Mouse (Mus musculus) heart, postnatal 36 days (tissue): ENCODE measurements around the gene Lipe. TPM values are rescaled to one million over a fixed set of nuclear protein-coding genes. Genes with fewer than 3 reads are reported as not detected.
"Not testable (repeated sequence)": the region's sequence is repeated elsewhere in the genome, so short reads cannot be mapped to it uniquely, and the experiment has no call there.

Source experiments
- DNase-seq, 2 experiments: peaks; one replicate each; pipeline ENCODE4 v3.0.0; 2021 to 2022
- intact Hi-C: fragments of 180-260 bp; cut with DNase I; formaldehyde crosslinking; loops from one replicate; pipeline ENCODE4 v1.15.1; 2025
- total RNA-seq, 2 experiments: library from RNA; stranded (reverse); gene quantifications; 2 replicates each; pipeline ENCODE4 v1.2.3; 2021

Lipe gene
- 10 to 100 TPM; 53.3 to 57.8 TPM for total RNA-seq

DNA sequence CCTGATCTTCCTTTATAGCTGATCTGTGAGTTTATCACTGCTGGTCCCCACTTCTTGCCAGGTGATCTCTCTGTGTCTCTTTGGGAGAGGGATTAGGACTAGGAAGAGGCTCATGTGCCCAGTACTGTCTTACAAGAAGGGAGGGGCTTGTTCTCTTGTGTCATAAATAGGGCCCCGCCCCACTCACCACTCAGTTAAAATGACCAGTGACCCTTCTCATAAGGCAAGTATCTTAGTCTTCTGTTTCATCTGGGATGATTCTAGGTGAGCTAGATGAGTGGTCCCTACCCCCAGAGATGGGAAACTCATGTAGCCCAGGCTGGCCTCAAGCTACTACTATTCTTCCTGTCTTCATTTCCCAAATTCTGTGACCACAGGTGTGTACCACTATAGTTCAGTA is at the start of gene Lipe:
Lipe (minus strand) TSS at position 101 of the 400 bp plus-strand sequence.
- intact Hi-C loops: loop anchor here (5.0 kb wide), 2 partner anchors 81 to 1081 kb away; partner anchors contain the start of genes Megf8 and Zfp94
- DNase-seq: no peak

DNA sequence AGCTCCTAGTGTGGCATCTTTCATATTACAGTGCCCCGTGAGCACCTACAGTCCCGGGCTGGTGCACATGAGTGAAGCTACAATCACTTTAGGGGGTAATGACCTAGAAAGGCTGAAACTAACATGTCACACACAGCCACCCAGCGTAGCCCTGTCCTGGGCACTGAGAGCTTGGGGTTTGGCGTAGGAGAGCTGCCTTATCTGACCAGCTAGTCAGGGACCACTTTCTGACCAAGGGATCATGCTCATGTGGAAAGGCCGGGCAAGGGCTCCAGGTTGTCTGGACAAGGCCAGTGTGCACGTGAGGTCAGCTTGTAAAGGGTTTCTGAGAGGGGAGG is 42.3 kb upstream of the Lipe start:
- intact Hi-C loops: no loop called here

DNA sequence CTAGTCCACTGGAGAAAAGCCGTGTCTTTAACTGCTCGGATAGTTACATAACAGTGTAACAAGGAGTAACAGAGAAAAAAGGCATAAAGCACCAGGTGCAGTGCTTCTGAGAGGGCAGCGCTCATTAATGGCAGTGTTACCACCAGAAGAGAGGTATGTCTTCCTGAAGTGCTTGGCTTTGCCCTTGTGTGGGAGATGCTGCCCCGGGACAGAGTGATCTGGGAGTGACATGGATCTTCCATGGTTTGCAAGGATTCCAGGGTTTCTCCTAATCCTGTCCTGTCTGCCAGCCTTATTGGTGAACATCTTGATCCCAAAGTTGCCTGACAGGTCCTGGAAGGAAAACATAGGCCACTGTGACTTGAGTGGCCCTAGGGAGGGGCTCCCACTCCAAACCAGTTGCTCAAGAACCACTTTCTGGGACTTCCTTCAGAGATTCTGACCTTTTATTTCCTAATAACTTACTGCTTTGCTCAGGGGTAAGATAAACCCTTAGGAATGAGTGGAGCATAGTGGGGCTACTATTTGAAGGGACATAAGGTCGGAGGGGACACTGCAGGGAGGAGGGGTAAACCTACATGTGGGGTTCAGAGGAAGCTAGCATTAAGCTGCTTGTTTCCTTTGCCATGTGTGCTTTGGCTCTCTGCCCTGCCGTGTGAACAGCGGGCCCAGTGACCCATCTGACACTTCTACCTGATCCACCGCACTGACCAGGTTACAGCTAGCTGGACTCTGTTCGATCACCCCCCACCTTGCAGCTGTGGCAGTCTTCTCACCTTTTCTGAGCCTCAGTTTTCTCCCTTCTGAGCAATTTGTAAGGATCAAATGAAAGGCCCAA is 41.7 kb upstream of the Lipe start:
- intact Hi-C loops: no loop called here
- no peak for DNase-seq

More for the DNA sequence above, 42.3 kb upstream of the Lipe start:
- DNase-seq: no peak

DNA sequence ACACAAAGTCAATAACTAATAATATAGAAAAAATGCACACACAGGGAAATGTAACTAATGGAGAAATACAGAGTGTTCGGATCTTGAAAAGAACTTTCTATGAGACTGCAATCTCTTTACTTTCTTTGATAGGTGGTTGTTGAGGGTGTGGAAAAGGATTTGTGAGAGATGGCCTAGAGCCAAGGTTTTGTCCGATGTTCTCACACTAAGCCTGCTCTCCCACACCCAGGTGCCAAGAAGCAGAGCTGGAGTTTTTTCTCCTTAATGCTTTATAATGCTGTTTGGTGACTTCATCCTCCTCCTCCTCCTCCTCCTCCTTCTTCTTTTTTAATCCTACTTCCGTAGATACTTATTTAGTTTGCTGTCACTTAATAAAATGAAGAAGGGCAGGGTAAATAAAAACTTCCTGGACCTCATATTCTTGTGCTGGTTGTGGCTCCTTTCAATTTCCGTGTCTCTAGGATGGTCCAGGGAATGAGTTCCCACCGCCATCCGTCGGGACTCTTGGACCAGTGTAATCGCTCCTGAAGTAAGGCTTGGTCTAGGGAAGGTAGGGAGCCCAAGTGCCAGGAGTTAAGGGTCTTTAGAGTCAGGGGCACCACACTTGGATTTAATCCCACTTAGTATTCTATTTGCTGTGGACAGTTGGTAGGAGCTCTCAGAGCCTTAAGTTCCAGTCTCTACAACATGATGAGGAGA is 40.8 kb upstream of the Lipe start:
- intact Hi-C loops: no loop called here
- no peak for DNase-seq

DNA sequence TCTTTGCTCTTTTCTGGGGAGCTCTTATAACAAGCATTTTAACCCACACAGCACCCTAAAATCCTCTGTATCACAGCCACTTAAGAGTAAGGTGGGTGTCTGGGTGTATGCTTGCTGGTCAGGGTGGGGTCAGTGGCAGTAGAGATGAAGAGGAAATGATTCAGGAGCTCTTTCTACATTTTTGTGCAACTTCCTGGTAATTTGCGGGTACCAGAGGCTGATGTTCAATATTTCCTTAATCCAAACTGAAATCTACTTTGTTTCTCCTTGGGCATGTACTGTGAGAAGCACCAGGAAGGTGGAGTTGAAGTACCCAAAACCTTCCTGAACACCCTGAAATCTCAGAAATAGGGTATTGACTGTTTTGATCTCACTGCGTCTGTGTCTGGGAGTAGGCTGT is 38.2 kb upstream of the Lipe start:
- peak in 1 of 2 experiments; percentile 25 for DNase-seq
- intact Hi-C loops: no loop called here

DNA sequence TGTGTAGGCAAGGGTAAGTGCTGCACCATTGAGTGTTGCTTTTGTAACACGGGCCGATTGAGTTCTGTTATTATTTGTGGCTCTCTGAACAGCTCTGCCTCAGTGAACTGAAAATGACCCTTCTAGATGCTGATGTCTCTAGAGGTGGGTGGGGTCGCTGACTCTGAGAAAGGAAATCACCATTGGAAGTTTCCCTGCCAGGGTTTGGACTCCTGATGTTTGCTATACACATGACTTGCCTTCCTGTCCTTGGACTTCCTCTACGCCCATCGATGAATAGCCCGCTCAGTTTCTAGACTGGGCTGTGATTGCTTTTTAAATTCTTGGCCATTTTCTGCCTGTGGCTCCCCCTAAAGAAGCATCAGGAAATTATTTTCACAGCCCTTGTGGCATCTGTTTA is 37.7 kb upstream of the Lipe start:
- intact Hi-C loops: no loop called here
- DNase-seq: peak; percentile 21 to 39

DNA sequence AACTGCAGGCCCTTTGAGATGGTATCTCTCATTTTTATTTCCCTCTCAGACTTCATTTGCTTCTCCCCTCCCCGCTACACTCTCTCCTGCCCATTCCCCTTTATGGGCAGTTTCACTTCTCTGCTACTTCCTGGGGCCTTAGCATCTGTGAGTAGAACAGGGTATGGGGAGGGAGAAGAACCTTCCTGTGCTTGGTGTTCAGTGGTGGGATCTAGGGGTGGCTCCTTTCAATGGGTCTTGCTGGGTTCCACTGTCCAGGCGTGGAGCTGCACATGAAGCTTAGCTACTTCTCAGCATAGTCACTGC is 37.0 kb upstream of the Lipe start:
- DNase-seq: no peak
- intact Hi-C loops: no loop called here

DNA sequence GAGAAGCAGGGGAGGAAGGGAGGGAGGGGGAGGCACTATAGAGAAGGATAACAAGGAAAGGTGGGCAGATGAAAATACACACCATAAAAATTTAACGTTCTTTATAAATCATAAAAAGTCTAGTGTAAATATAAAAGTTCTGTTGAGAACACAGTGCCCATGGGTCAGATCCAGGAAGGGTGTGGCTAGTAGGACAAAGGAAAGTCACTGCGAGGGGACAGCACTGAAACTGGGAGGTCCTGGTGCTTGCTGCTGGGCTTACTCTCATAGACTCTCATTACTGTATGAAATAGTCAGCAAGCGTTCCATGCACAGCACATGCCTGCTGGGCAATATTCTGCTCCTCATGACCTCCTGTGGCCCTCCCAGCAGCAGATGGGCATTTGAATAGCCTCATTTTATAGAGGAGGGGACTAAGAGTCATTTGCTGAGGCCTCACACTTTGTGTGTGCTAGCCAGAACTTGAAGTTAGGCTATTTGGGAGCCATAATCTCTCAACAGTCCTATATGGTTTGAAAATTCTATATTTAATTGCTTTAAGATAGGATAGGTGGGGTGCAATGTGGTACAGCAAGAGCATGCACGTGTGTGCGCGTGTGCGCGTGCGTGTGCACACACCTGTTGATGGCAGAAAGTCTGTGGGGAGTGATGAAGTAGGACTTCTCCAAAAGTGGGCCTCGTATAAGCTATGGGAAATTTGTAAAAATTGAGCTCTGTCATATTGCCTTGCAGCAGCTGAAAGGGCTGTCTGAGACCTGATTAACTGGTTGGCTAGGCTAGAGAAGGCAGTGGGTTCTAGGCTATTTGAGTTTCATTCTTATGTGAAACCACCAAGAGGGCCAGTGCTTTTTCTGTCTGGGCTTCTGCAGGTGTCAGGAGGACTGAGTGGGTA is 36.4 kb upstream of the Lipe start:
- intact Hi-C loops: no loop called here
- DNase-seq: no peak

DNA sequence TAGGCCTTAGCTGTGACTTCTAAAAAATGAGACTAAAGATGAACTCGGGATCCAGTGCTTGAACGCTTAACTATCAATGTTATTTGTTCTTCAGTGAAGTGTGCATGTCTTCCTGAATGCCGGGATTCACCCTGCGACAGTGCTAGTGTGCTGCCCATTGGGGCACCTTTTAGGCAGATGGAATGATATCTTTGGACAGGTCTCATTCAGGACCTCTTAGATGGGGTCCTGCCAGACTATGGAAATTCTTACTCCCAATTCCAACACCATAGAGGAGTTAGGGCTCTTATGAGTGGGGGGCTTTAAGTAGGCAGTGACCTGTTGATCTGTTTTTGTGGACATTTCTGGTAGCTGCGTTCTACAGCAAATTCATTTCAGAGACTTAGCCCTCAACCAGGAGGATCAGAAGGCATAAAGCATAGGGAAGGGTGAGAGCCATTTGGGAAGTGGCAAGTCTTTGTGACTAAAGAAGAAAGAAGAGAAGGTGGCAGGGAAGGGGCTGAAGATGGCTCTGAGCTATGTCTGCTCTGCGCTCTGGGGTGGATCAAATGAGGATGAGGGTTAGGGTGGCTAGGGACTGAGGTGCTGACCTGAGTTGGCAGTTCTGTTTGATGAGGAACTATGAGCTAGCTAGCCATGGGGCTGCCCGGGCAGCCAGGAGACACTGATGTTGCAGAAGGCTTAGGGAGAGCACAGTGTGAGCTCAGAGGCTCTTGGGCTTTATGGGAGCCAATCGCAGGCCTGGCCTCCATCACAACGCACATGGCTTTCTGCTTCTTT is 35.5 kb upstream of the Lipe start:
- DNase-seq: no peak
- intact Hi-C loops: no loop called here

DNA sequence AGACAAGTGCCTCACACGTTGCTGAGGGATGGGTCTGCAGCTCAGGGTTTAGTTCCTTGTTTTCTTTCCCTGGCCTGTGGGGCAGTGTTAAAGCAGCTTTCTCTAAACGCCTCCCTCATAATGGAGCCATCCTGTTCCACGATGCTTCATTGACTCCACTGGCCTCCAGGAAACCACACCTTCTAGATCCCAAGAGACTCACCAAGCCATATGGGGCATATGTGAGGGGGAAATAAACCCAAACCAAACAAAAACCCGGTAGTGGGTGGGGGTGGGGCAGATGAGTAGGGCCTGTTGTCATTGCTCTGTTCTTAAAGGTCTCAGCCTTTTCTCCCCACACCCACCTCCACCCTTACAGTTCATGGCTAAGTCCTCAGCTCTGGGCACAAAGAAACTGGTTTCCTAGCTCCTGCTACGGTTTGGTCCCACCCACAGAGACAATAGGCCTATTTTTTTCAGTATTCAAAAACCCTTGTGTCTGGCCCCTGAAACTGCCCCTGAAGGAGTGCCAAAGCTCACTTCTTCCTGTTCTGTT is 34.6 kb upstream of the Lipe start:
- peak in 1 of 2 experiments; percentile 44 for DNase-seq
- intact Hi-C loops: no loop called here

DNA sequence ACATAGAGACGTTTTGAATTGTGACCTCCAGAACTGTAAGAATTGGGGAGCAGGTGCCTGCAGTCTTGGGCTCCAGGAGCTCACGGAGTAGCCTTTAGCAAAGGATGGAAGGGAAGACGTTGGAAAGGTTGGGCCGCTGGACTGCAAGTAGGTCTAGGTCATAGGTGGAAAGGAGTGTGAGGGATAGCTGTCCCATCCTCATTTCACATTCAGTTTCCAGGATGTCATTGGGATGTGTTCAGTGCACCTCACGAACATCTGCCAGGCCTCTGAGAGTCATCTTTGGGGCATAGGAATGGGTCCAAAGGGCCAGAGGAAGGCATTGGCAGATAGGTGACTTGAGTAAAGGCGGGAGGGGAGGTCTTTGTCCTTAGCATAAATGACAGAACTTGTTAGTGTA is 33.9 kb upstream of the Lipe start:
- DNase-seq: no peak
- intact Hi-C loops: no loop called here

DNA sequence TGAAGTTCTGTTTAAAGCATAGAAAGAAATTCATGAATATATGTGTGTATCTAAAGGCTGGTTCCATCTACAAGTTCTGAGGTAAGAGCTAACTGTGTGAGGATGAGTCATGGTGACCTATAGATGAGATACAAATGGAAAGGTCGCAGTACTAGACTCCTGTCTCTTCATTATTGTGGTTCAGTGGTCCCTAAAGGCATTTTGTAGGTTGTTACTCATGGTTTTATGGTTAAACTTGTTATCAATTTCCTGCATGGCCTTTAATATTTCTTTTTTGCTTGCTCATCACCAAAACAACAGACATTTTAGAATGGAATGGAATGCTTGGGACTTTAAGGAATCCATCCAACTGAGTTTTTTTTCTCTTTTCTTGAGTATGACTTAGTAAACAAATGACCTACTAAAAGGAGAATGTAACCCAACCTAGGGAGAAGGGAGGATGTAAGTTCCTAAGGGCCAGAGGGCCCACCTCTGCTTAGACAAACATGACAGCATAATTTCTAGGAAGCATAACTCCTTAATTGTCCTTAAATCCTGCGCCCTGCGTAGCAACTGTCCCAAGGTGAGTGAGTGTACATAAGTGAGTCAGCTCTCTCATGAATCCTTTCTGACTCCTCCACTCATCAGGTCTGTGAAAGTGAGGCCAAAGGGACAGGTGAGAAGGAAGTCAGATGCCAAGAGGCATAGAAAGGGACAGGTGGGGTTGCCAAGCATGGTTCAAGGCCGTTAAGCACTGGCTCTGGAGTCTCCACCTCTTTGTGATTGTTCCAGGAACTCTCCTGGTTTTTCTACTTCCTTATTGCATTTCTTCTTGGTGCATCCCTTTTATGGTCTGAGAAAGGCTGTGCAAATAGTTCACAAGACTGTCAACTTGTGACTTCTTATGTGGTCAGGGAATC is 31.6 kb upstream of the Lipe start:
- intact Hi-C loops: loop anchor here (5.0 kb wide), 1 partner anchor 653 kb away; the partner anchor contains the start of gene Ceacam10
- no peak for DNase-seq

DNA sequence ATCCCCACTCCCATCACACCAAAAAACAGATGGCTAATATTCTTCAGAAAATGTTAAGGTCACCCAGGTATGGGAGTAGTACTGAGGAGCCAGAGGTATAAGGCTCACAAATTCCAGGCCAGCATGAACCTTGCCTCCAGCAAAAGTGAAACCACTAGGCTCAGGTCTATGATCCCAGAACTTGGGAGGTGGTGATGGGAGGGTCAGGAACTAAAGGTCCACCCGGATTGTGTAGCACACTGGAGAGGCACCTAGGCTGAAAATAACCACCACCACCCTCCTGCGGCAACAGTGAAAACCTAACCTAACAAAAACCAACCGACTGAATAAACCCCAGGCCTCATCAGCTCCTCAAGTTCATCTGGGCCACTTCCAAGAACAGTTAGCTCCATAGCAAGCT is 29.8 kb upstream of the Lipe start:
- no peak for DNase-seq
- intact Hi-C loops: loop anchor here (5.0 kb wide), 1 partner anchor 651 kb away; the partner anchor contains the start of gene Ceacam10

DNA sequence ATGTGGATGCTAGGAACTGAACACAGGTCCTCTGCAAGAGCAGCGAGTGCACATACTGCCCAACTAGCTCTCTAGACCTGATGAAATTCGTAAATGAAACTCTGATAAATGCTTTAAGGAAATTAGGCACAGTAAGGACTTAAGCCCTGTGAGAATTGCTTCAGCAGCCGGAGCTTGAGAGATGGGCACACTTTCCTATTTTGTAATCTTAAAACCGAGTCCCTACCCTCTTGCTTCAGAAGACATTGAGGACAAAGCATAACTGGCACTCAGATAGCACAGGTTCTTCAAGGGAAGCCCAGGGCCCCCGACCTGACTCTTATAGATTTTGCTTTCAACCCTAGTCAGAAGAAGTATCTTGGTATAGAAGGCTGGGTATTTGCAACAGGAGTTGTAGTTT is 28.6 kb upstream of the Lipe start:
- intact Hi-C loops: loop anchor here (5.0 kb wide), 1 partner anchor 650 kb away; the partner anchor contains the start of gene Ceacam10
- no peak for DNase-seq

DNA sequence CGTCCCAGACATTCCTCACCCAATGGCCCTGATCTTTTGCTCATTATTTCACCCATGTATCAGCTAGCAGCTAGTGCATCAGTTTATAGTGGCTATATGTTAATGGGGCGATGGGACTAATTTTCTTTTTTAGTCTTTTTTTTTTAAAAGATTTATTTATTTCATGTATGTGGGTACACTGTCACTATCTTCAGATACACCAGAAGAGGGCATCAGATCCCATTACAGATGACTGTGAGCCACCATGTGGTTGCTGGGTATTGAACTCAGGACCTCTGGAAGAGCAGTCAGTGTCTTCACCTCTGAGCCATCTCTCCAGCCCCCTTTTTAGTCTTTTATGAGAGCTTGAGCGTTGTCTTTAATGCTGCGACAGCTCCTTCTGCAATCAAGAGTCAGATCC is 27.9 kb upstream of the Lipe start:
- DNase-seq: not testable (repeated sequence)
- intact Hi-C loops: loop anchor here (5.0 kb wide), 1 partner anchor 649 kb away; the partner anchor contains the start of gene Ceacam10

DNA sequence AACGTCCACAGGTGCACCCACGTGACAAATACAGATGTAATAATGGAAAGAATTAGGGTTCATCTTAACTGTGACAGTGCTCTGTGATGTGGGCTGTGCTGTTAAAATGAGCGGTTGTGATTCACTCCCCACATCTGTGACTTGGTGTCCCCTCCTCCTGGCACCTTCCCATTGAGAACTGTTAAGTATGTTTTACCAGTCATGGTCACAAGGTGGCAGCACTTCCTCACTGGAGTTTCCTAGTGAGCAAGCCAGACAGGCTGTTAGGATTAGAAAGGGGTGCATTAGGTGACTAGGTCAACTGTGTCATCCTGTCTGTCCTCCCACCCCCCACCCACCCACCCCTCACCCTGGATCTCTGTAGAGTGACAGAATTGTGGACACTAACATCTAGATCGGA is 25.9 kb upstream of the Lipe start:
- peak; percentile 84 to 85 for DNase-seq
- intact Hi-C loops: loop anchor here (1.0 to 2.0 kb wide), 3 partner anchors 55 to 176 kb away; no protein-coding TSS in a partner anchor

DNA sequence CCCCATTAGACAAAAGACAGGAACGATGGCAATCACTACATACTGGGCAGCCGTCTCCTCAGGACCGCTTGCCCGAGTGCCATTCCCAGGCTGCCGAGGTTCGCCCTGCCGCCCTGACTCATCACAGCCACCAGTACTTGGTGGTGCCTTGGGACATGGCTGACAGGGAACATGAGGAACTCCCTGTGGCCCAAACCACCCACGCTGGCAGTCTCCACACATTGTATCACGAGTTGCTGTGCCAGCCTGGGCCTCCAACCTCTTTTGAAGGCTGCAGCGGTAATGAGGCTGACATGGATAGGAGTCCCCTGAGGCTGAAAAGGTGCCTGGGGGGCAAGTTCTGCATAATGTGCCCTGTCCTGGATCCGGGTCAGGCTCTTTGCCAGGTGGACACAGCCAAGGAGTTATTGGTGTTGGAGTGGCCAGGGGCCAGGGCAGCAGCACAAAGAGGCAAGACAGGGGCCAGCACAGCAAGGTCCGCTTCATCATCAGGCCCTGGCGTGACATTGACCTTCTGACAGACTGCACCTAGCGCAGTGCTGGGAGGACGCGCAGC is 23.9 kb upstream of the Lipe start:
- DNase-seq: no peak
- intact Hi-C loops: no loop called here

DNA sequence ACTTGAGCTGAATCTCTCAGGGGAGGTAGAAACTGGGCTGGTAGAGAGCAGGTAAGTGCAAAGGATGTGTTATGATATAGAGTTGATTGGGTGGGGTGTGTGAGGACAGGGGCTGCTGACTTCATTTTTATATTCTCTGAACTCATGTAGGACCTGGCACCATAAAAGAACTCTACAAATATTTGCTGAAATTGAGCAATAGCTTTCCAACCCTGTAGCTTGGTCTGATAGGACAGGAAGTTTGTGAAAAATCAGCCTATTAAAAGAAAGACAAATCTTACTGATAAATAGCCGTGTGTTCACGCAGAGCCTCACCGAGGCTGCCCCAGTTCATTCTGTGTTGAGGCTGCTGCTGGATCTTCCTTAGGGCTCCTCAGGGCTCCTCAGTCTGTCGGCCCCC is 21.4 kb upstream of the Lipe start:
- intact Hi-C loops: no loop called here
- DNase-seq: no peak

DNA sequence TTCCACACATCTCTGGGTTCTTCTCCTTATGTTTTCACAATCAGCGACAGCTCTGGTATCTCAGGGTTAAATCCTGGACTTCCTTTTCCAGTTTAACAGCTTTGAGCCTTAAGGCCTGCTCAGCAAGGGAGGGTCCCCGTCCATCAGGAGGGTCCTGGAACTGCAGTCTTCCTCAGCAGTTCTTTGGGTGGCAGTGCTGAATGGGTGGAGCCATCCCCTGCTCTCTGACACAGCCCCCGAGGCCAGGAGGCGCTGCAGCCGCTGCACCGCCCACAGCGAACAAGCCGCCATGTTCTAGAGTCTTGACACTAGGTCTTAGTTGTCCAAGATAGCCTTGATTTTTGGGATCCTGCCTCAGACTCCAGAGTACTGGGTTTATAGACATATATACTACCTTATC is 21.0 kb upstream of the Lipe start:
- intact Hi-C loops: no loop called here
- DNase-seq: no peak
